Mouse (Mus musculus) regulatory T cell (primary cell): ENCODE measurements at regions not wholly inside any gene's neighbourhood (a gene's known extent, or its start where the extent isn't known, plus 50 kb on each side); places are given as distances from the start of the nearest gene placed in this dataset.

Experiments
- in situ Hi-C: fragments of 300-600 bp; cut with MboI, MseI; formaldehyde crosslinking; loops from one replicate; pipeline ENCODE4 v1.15.1; 2025; ENCODE audit warnings: high pct_unique_total_duplicates

GRCm38 (mm10) chr1:183853956-183854613 is 159.0 kb upstream of the Dusp10 start:
- in situ Hi-C loops: loop anchor here (10.0 kb wide), 1 partner anchor 381 kb away; no protein-coding TSS in a partner anchor

GRCm38 (mm10) chr1:183865111-183865510 is 148.0 kb upstream of the Dusp10 start:
- in situ Hi-C loops: no loop called here

- in situ Hi-C loops: no loop called here
Observed at GRCm38 (mm10) chr1:183865586-183865985, 147.5 kb upstream of the Dusp10 start.

GRCm38 (mm10) chr1:183868965-183869364 is 144.1 kb upstream of the Dusp10 start:
- in situ Hi-C loops: no loop called here

- in situ Hi-C loops: no loop called here
Observed at GRCm38 (mm10) chr1:183895936-183896335, 117.2 kb upstream of the Dusp10 start.

- in situ Hi-C loops: no loop called here
Observed at GRCm38 (mm10) chr1:183898091-183898490, 115.0 kb upstream of the Dusp10 start.

GRCm38 (mm10) chr1:183904564-183904963 is 108.5 kb upstream of the Dusp10 start:
- in situ Hi-C loops: no loop called here

GRCm38 (mm10) chr1:183905345-183906142 is 107.6 kb upstream of the Dusp10 start:
- in situ Hi-C loops: no loop called here

GRCm38 (mm10) chr1:183917656-183918055 is 95.4 kb upstream of the Dusp10 start:
- in situ Hi-C loops: no loop called here

- in situ Hi-C loops: no loop called here
Observed at GRCm38 (mm10) chr1:183921262-183921661, 91.8 kb upstream of the Dusp10 start.

GRCm38 (mm10) chr1:183928539-183928938 is 84.6 kb upstream of the Dusp10 start:
- in situ Hi-C loops: no loop called here

- in situ Hi-C loops: no loop called here
Observed at GRCm38 (mm10) chr1:183930363-183930982, 82.6 kb upstream of the Dusp10 start.

GRCm38 (mm10) chr1:183931141-183931540 is 82.0 kb upstream of the Dusp10 start:
- in situ Hi-C loops: no loop called here

- in situ Hi-C loops: no loop called here
Observed at GRCm38 (mm10) chr1:183933845-183934244, 79.3 kb upstream of the Dusp10 start.

- in situ Hi-C loops: loop anchor here (5.0 kb wide), 1 partner anchor 35 kb away; no protein-coding TSS in a partner anchor
Observed at GRCm38 (mm10) chr1:183937166-183937565, 75.9 kb upstream of the Dusp10 start.

GRCm38 (mm10) chr1:183938361-183938760 is 74.7 kb upstream of the Dusp10 start:
- in situ Hi-C loops: loop anchor here (5.0 kb wide), 1 partner anchor 34 kb away; no protein-coding TSS in a partner anchor

GRCm38 (mm10) chr1:183940706-183941105 is 72.4 kb upstream of the Dusp10 start:
- in situ Hi-C loops: no loop called here

GRCm38 (mm10) chr1:183946241-183946640 is 66.9 kb upstream of the Dusp10 start:
- in situ Hi-C loops: no loop called here

GRCm38 (mm10) chr1:183947066-183947465 is 66.0 kb upstream of the Dusp10 start:
- in situ Hi-C loops: no loop called here

GRCm38 (mm10) chr1:183949205-183949604 is 63.9 kb upstream of the Dusp10 start:
- in situ Hi-C loops: no loop called here

GRCm38 (mm10) chr1:183954086-183954485 is 59.0 kb upstream of the Dusp10 start:
- in situ Hi-C loops: no loop called here

- in situ Hi-C loops: no loop called here
Observed at GRCm38 (mm10) chr1:183956391-183956790, 56.7 kb upstream of the Dusp10 start.
